Mouse (Mus musculus) MEL (cell line): ENCODE data around the gene Esf1. TPM values are rescaled to one million over a fixed set of nuclear protein-coding genes. Genes with fewer than 3 reads are reported as not detected.

Experiments
- DNase-seq: peaks from one replicate; pipeline ENCODE4 v3.0.0; 2011; ENCODE audit warnings: low read depth, low spot score
- H3K27ac ChIP-seq: 2 replicates; pipeline ENCODE4 v1.5.1; 2012; ENCODE audit warnings: low read depth, mild to moderate bottlenecking, control low read depth, low read length, moderate library complexity; ENCODE audit not compliant: control insufficient read depth
- H3K27me3 ChIP-seq, 2 experiments: fragments of 150-350 bp in 1 of 2; sonication (generic) in 1 of 2; 2 replicates each; pipeline ENCODE4 v1.6.1; 2012; ENCODE audit warnings: low read length in 2 of 2, mild to moderate bottlenecking in 2 of 2, improper control_type of control experiment in 1 of 2, moderate library complexity in 1 of 2; ENCODE audit not compliant: insufficient read depth in 2 of 2, control insufficient read depth in 1 of 2
- H3K36me3 ChIP-seq, 2 experiments: 2 replicates each; pipeline ENCODE4 v1.6.1; 2012 to 2014; ENCODE audit warnings: low read length in 2 of 2, improper control_type of control experiment in 1 of 2, inconsistent platforms in 1 of 2, mild to moderate bottlenecking in 1 of 2; ENCODE audit not compliant: insufficient read depth in 2 of 2, control insufficient read depth in 1 of 2
- H3K4me1 ChIP-seq, 2 experiments: fragments of 150-350 bp in 1 of 2; sonication (generic) in 1 of 2; 2 replicates each; pipeline ENCODE4 v1.6.1; 2012; ENCODE audit warnings: low read length in 2 of 2, improper control_type of control experiment in 1 of 2, mild to moderate bottlenecking in 1 of 2; ENCODE audit not compliant: insufficient read depth in 2 of 2, control insufficient read depth in 1 of 2
- H3K4me3 ChIP-seq, 2 experiments: fragments of 150-350 bp in 1 of 2; sonication (generic) in 1 of 2; 2 replicates each; pipeline ENCODE4 v1.5.1; 2012; ENCODE audit warnings: low read depth in 2 of 2, low read length in 2 of 2, mild to moderate bottlenecking in 2 of 2, moderate library complexity in 2 of 2, control low read depth in 1 of 2, improper control_type of control experiment in 1 of 2; ENCODE audit not compliant: control insufficient read depth in 1 of 2, insufficient read depth in 1 of 2
- H3K79me2 ChIP-seq: 2 replicates; pipeline ENCODE4 v1.6.1; 2012; ENCODE audit warnings: mild to moderate bottlenecking, low read length, moderate library complexity; ENCODE audit not compliant: control insufficient read depth, poor library complexity, insufficient read depth
- H3K9ac ChIP-seq: 2 replicates; pipeline ENCODE4 v1.6.1; 2012; ENCODE audit warnings: low read depth, mild to moderate bottlenecking, control low read depth, low read length, moderate library complexity; ENCODE audit not compliant: control insufficient read depth, poor library complexity, severe bottlenecking
- H3K9me3 ChIP-seq: fragments of 150-350 bp; sonication (generic); replicated peaks from 2 replicates; pipeline ENCODE4 v1.6.1; 2012; ENCODE audit warnings: mild to moderate bottlenecking, low read length, improper control_type of control experiment, moderate library complexity; ENCODE audit not compliant: insufficient read depth
- BHLHE40 ChIP-seq: IDR thresholded peaks from 2 replicates; pipeline ENCODE4 v1.6.1; 2012; ENCODE audit warnings: low read depth, mild to moderate bottlenecking, inconsistent platforms, low read length, improper control_type of control experiment, borderline replicate concordance
- CTCF ChIP-seq, 3 experiments: IDR thresholded peaks in 2 of 3; conservative IDR thresholded peaks in 1 of 3; 2 replicates each; pipeline ENCODE4 v1.5.1; 2011 to 2012; ENCODE audit warnings: low read length in 3 of 3, low read depth in 2 of 3, mild to moderate bottlenecking in 2 of 3, improper control_type of control experiment in 1 of 3, inconsistent platforms in 1 of 3, mixed read lengths in 1 of 3, moderate library complexity in 1 of 3; ENCODE audit not compliant: control insufficient read depth in 1 of 3, insufficient read depth in 1 of 3, poor library complexity in 1 of 3, severe bottlenecking in 1 of 3
- MAX ChIP-seq: IDR thresholded peaks from 2 replicates; pipeline ENCODE4 v1.6.1; 2011; ENCODE audit warnings: low read length, improper control_type of control experiment
- MAZ ChIP-seq: IDR thresholded peaks from 2 replicates; pipeline ENCODE4 v1.6.1; 2012; ENCODE audit warnings: low read depth, mild to moderate bottlenecking, inconsistent platforms, low read length, improper control_type of control experiment
- MEF2A ChIP-seq: IDR thresholded peaks from 2 replicates; pipeline ENCODE4 v1.6.1; 2014; ENCODE audit warnings: low read depth, mild to moderate bottlenecking, inconsistent platforms, low read length, improper control_type of control experiment; ENCODE audit not compliant: poor library complexity, insufficient replicate concordance, severe bottlenecking; ENCODE audit errors: extremely low read depth
- MYB ChIP-seq: IDR thresholded peaks from 2 replicates; pipeline ENCODE4 v1.6.1; 2011; ENCODE audit warnings: mild to moderate bottlenecking, low read depth, low read length, improper control_type of control experiment
- NELFE ChIP-seq: IDR thresholded peaks from 2 replicates; pipeline ENCODE4 v1.6.1; 2011; ENCODE audit warnings: low read depth, low read length, improper control_type of control experiment
- NRF1 ChIP-seq: IDR thresholded peaks from 2 replicates; pipeline ENCODE4 v1.6.1; 2014; ENCODE audit warnings: low read depth, mild to moderate bottlenecking, inconsistent platforms, low read length, improper control_type of control experiment, moderate library complexity; ENCODE audit not compliant: poor library complexity, insufficient read depth, severe bottlenecking
- POLR2A ChIP-seq, 2 experiments: IDR thresholded peaks; 2 replicates each; pipeline ENCODE4 v1.6.1; 2011 to 2012; ENCODE audit warnings: low read length in 2 of 2, mild to moderate bottlenecking in 2 of 2, control low read depth in 1 of 2, improper control_type of control experiment in 1 of 2, low read depth in 1 of 2, moderate library complexity in 1 of 2; ENCODE audit not compliant: control insufficient read depth in 1 of 2, insufficient read depth in 1 of 2, poor library complexity in 1 of 2
- POLR2AphosphoS5 ChIP-seq: IDR thresholded peaks from 2 replicates; pipeline ENCODE4 v1.6.1; 2012; ENCODE audit warnings: low read depth, borderline replicate concordance, mild to moderate bottlenecking, inconsistent platforms, low read length, moderate library complexity, mixed read lengths
- RAD21 ChIP-seq: IDR thresholded peaks from 2 replicates; pipeline ENCODE4 v1.6.1; 2011; ENCODE audit warnings: mild to moderate bottlenecking, low read depth, low read length, improper control_type of control experiment
- RCOR1 ChIP-seq: IDR thresholded peaks from 2 replicates; pipeline ENCODE4 v1.6.1; 2012; ENCODE audit warnings: low read depth, mild to moderate bottlenecking, inconsistent platforms, low read length, improper control_type of control experiment
- TAL1 ChIP-seq: IDR thresholded peaks from 2 replicates; pipeline ENCODE4 v1.6.1; 2012; ENCODE audit warnings: mild to moderate bottlenecking, inconsistent platforms, low read length, moderate library complexity, mixed read lengths
- TCF12 ChIP-seq: IDR thresholded peaks from 2 replicates; pipeline ENCODE4 v1.6.1; 2014; ENCODE audit warnings: low read depth, mild to moderate bottlenecking, inconsistent platforms, low read length, improper control_type of control experiment, moderate library complexity
- UBTF ChIP-seq: IDR thresholded peaks from 2 replicates; pipeline ENCODE4 v1.6.1; 2012; ENCODE audit warnings: low read depth, mild to moderate bottlenecking, inconsistent platforms, low read length, improper control_type of control experiment, moderate library complexity, borderline replicate concordance; ENCODE audit not compliant: insufficient read depth
- USF1 ChIP-seq: IDR thresholded peaks from 2 replicates; pipeline ENCODE4 v1.6.1; 2014; ENCODE audit warnings: low read depth, mild to moderate bottlenecking, inconsistent platforms, low read length, improper control_type of control experiment, moderate library complexity
- ZC3H11A ChIP-seq: IDR thresholded peaks from 2 replicates; pipeline ENCODE4 v1.6.1; 2012; ENCODE audit warnings: low read depth, mild to moderate bottlenecking, inconsistent platforms, low read length, improper control_type of control experiment
- ZKSCAN1 ChIP-seq: IDR thresholded peaks from 2 replicates; pipeline ENCODE4 v1.6.1; 2012; ENCODE audit warnings: low read depth, mild to moderate bottlenecking, inconsistent platforms, low read length, improper control_type of control experiment, moderate library complexity
- ZMIZ1 ChIP-seq: IDR thresholded peaks from 2 replicates; pipeline ENCODE4 v1.6.1; 2012; ENCODE audit warnings: low read depth, mild to moderate bottlenecking, inconsistent platforms, low read length, improper control_type of control experiment, moderate library complexity
- ZNF384 ChIP-seq: IDR thresholded peaks from 2 replicates; pipeline ENCODE4 v1.6.1; 2012; ENCODE audit warnings: low read depth, mild to moderate bottlenecking, inconsistent platforms, low read length, improper control_type of control experiment
- polyA plus RNA-seq, 2 experiments: library from polyadenylated mRNA; stranded (reverse) in 1 of 2; unstranded in 1 of 2; fragments of >175 nt in 1 of 2; fragments of >200 nt in 1 of 2; gene quantifications; 2 replicates each; pipeline versions ENCODE4 v1.2.1 to v1.2.4; 2012; ENCODE audit warnings: low replicate concordance in 2 of 2, low read depth in 1 of 2; ENCODE audit not compliant: insufficient read length in 2 of 2, insufficient read depth in 1 of 2, missing spikeins in 1 of 2
- total RNA-seq: library from RNA; depleted of rRNA; stranded (reverse); fragments of 300-350 nt; gene quantifications from 2 replicates; pipeline ENCODE4 v1.2.3, GENCODE M21; 2012

The Esf1 gene
- total and polyA plus RNA-seq, 3 experiments = 25.8 to 31.0 TPM; not detected in 1

DNA sequence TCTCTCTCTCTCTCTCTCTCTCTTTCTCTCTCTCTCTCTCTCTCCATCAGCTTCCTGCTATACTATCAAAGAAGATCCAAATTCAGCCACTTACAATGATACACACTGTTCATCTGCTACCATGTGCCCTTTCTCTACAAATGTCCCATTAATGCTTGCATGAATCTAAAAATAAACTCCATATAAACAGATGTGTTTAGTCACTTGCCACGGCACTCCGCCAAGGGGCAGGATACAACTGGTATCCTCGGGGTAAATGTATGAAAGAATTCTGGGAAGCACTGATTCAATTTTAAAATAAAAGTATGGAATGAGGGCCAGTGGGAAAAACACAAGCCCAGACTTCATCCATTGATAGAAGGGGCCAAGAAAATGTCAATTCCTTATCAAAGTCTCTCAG is 70.4 kb downstream of the Esf1 start:
- H3K27ac ChIP-seq = no peak overlapping the region
- no peak for DNase-seq

DNA sequence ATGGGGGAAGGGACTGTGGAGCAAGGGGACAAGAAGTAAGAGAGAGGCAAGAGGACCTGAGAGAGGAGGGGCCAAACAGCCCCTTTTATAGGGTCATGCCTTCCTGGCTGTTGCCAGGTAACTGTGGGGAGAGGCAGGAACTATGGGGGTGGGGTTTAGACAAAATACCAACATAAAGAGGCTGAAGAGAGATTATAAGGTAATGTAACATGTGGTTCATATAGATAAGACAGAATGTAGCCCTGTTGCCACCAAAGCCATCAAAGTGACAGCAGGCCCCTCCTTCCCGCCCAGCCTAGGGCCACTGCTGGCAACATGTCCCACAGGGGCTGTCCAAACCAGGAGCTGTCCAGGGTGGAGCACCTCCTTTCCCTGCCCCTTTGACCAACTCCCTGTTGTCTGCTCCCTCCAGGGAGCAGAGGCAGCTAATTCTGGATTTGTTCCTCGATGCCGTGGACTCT is 73.2 kb downstream of the Esf1 start:
- no peak overlapping the region for H3K4me3 ChIP-seq
- H3K27ac ChIP-seq = no peak overlapping the region

More for the DNA sequence above, 70.4 kb downstream of the Esf1 start:
- H3K9me3 ChIP-seq = no peaks in the 10 kb centered on the region
- H3K4me1 ChIP-seq = no peaks in the 10 kb centered on the region
- no peaks in the 10 kb centered on the region for H3K79me2 ChIP-seq
- no peak overlapping the region for H3K9ac ChIP-seq
- no peaks in the 10 kb centered on the region for H3K27me3 ChIP-seq
- TF ChIP-seq UBTF (no peak), BHLHE40 (no peak), ZNF384 (no peak), RCOR1 (no peak), POLR2AphosphoS5 (no peak), NRF1 (no peak), MAX (no peak), RAD21 (no peak), MAZ (no peak), NELFE (no peak), ZMIZ1 (no peak)
- TF ChIP-seq, all 39 proteins: peak for 0
- Histone ChIP-seq H3K4me3 (no peak overlapping the region), H3K36me3 (no peaks in the 10 kb centered on the region)

More for the DNA sequence above, 73.2 kb downstream of the Esf1 start:
- H3K9me3 ChIP-seq = no peaks in the 10 kb centered on the region
- TF ChIP-seq TCF12 = no peak
- TF ChIP-seq ZKSCAN1 = no peak
- TF ChIP-seq POLR2A (IDR thresholded peaks at IDR 0.05; ENCODE audit: control insufficient read depth in 1 of 2, insufficient read depth in 1 of 2, low read depth in 1 of 2, low read length in 2 of 2, poor library complexity in 1 of 2) = no peak
- no peak for TF ChIP-seq MYB
- TF ChIP-seq TAL1 = no peak
- no peak for TF ChIP-seq ZC3H11A
- no peak for TF ChIP-seq MAX
- TF ChIP-seq UBTF = no peak
- TF ChIP-seq RAD21 = no peak
- no peak for TF ChIP-seq USF1
- no peak for TF ChIP-seq CTCF (IDR thresholded peaks at IDR 0.05 in 2 of 3, conservative IDR thresholded peaks at IDR 0.05 in 1 of 3; ENCODE audit: control insufficient read depth in 1 of 3, insufficient read depth in 1 of 3, low read depth in 2 of 3, low read length in 3 of 3, poor library complexity in 1 of 3, severe bottlenecking in 1 of 3)
- no peak for TF ChIP-seq ZNF384
- no peak for TF ChIP-seq MEF2A
- H3K9ac ChIP-seq = no peak overlapping the region
- H3K27me3 ChIP-seq = no peaks in the 10 kb centered on the region
- no peak for DNase-seq
- H3K36me3 ChIP-seq = no peaks in the 10 kb centered on the region
- H3K79me2 ChIP-seq = no peaks in the 10 kb centered on the region
- H3K4me1 ChIP-seq = no peaks in the 10 kb centered on the region
